9 mouse cellular contexts compared by ENCODE assay signal in genomic region chr19:10258279-10259011, GRCm38 (mm10). TPM values are rescaled to one million over a fixed set of nuclear protein-coding genes. Genes with fewer than 3 reads are reported as not detected.
A peak's percentile ranks its signal among the peaks of the same experiment; 100 is the strongest.
DNase-seq lines count a peak whose midpoint lies in the region; ATAC-seq and TF ChIP-seq lines count a peak whose summit lies in the region.
"Had no signal": no experiment of that assay in that cellular context is flagged by ENCODE, and none has a peak within 500 bp of the region (broad histone marks: within the 10 kb centered on the region; RNA-seq: fewer than 3 reads in every experiment).

No protein-coding gene starts in this region.

- H3K4me1 ChIP-seq in cerebellum, adult 2 months (ENCODE audit: control insufficient read depth, insufficient read depth, low read length), result 0 out of 2 replicates have a peak, but pooled peaks cover 3% of the 10 kb centered on the region
- H3K4me1 ChIP-seq in hindbrain, embryonic 13.5 days (replicated peaks), result no peaks in the 10 kb centered on the region

- TF ChIP-seq CTCF in cerebellum, adult 2 months (IDR thresholded peaks at IDR 0.05; ENCODE audit: borderline replicate concordance, insufficient read depth, low read depth, low read length), result peak; percentile 90

- H3K4me3 ChIP-seq in cerebellum, adult 2 months (replicated peaks; ENCODE audit: insufficient read depth, low read depth, low read length), result no peak overlapping the region
- H3K4me3 ChIP-seq in hindbrain, embryonic 13.5 days, result no peak overlapping the region

- peaks cover 57% of the 10 kb centered on the region for H3K36me3 ChIP-seq in hindbrain, embryonic 13.5 days

- no peak overlapping the region for H3K27ac ChIP-seq in cerebellum, adult 2 months (ENCODE audit: insufficient read depth, low read length)
- no peak overlapping the region for H3K27ac ChIP-seq in hindbrain, embryonic 13.5 days
- H3K27ac ChIP-seq: macrophage had no signal

- WGBS in cerebellum, adult 2 months, result 24% methylated on average over 6 of the region's 6 CpGs
- WGBS in hindbrain, embryonic 13.5 days, result 20% methylated on average over 6 of the region's 6 CpGs

- H3K9me3 ChIP-seq in hindbrain, embryonic 13.5 days, result no peaks in the 10 kb centered on the region

- no peak overlapping the region for H3K9ac ChIP-seq in hindbrain, embryonic 13.5 days

- peak; percentile 90 for DNase-seq in NIH3T3 (ENCODE audit: low read depth)
- DNase-seq in cerebellum, adult 2 months, result peak; percentile 59 to 76
- DNase-seq in forelimb bud, embryonic 11.5 days (ENCODE audit: low read depth, low spot score), result peak; percentile 76
- peak; percentile 81 to 82 for DNase-seq in layer of hippocampus, postnatal 36 days
- DNase-seq in lung, postnatal 25 days (ENCODE audit: low spot score), result peak; percentile 77
- peak; percentile 66 for DNase-seq in retina, postnatal 7 days (ENCODE audit: low read depth, low spot score)
- DNase-seq in urinary bladder, adult 2 months (ENCODE audit: low spot score), result peak; percentile 60

- ATAC-seq in hindbrain, embryonic 13.5 days (ENCODE audit: low FRiP score), result peak; percentile 60

- no peak for TF ChIP-seq POLR2A in cerebellum, adult 2 months (IDR thresholded peaks at IDR 0.05; ENCODE audit: borderline replicate concordance, insufficient read depth, low read length)

- H3K27me3 ChIP-seq in cerebellum, adult 2 months (ENCODE audit: control insufficient read depth, insufficient read depth, low read length), result no peaks in the 10 kb centered on the region
- peaks cover 46% of the 10 kb centered on the region for H3K27me3 ChIP-seq in hindbrain, embryonic 13.5 days

- H3K4me2 ChIP-seq in hindbrain, embryonic 13.5 days, result no peak overlapping the region

RNA-seq across cellular contexts. Expression of gene Myrf, which starts 17.9 kb away (rescaled TPM):
- polyA plus RNA-seq in cerebellum, adult 2 months (2012; rRNA removed), result 35.0 and 43.1 TPM in 2 replicates
- polyA plus RNA-seq in hindbrain, embryonic 13.5 days (2015; fragmentation: Nextera tagmentation; extraction: Ambion mirVana), result 0.44 and 0.50 TPM in 2 replicates
- total RNA-seq in layer of hippocampus, postnatal 36 days (2021), result 10 to 100 TPM; 27.5 to 30.5 TPM
- 3.8 and 4.3 TPM in 2 replicates for polyA plus RNA-seq in urinary bladder, adult 2 months (2012; rRNA removed)

RNA-seq across cellular contexts. Expression of gene Dagla, which starts 46.2 kb away (rescaled TPM):
- 53.4 and 59.5 TPM in 2 replicates for polyA plus RNA-seq in cerebellum, adult 2 months (2012; rRNA removed)
- 6.1 and 6.3 TPM in 2 replicates for polyA plus RNA-seq in hindbrain, embryonic 13.5 days (2015; fragmentation: Nextera tagmentation; extraction: Ambion mirVana)
- total RNA-seq in layer of hippocampus, postnatal 36 days (2021), result 100 to 1,000 TPM; 122 to 123 TPM
- 5.5 and 6.4 TPM in 2 replicates for polyA plus RNA-seq in urinary bladder, adult 2 months (2012; rRNA removed)

RNA-seq across cellular contexts. Expression of gene Fen1, which starts 54.5 kb away (rescaled TPM):
- 19.9 and 20.2 TPM in 2 replicates for polyA plus RNA-seq in cerebellum, adult 2 months (2012; rRNA removed)
- polyA plus RNA-seq in hindbrain, embryonic 13.5 days (2015; fragmentation: Nextera tagmentation; extraction: Ambion mirVana), result 34.4 and 34.9 TPM in 2 replicates
- total RNA-seq in layer of hippocampus, postnatal 36 days (2021), result 10 to 100 TPM in 1 of 2 experiments, 1 to 10 TPM in 1; 8.8 to 10.1 TPM
- 5.9 and 7.0 TPM in 2 replicates for polyA plus RNA-seq in urinary bladder, adult 2 months (2012; rRNA removed)

RNA-seq across cellular contexts. Expression of gene Tmem258, which starts 54.6 kb away (rescaled TPM):
- polyA plus RNA-seq in cerebellum, adult 2 months (2012; rRNA removed), result 59.2 and 65.5 TPM in 2 replicates
- polyA plus RNA-seq in hindbrain, embryonic 13.5 days (2015; fragmentation: Nextera tagmentation; extraction: Ambion mirVana), result 386 and 403 TPM in 2 replicates
- 10 to 100 TPM; 78.7 to 80.1 TPM for total RNA-seq in layer of hippocampus, postnatal 36 days (2021)
- 77.0 and 87.9 TPM in 2 replicates for polyA plus RNA-seq in urinary bladder, adult 2 months (2012; rRNA removed)
